Mouse (Mus musculus): ENCODE data around the gene Dcaf4.

DNA sequence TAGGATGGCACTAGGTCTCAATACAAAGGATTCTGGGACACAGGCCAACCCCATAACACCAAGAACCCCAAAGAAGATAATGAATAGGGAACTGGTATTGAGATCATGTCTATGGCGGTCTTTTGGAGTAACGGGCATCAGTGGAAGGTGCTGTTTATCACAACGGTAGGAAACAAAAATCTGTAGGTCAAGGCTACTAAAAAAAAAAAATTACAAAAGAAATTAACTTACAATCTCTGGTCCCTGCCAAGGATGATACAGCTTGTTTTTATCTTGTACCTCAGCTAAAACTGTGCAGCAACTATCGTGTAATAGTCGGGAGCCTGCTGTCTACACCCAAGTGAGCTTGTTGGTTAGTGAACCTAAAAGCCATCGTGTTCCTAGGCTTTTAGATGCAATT, 23.5 kb upstream of the Dcaf4 start:
- TF ChIP-seq CTCF (IDR thresholded peaks at IDR 0.05; ENCODE audit: insufficient read depth, low read depth, low read length) (no peak), POLR2A (IDR thresholded peaks at IDR 0.05; ENCODE audit: insufficient read depth, low read depth, low read length) (no peak)

Data from olfactory bulb, adult 2 months (tissue).